In the genomic region with DNA sequence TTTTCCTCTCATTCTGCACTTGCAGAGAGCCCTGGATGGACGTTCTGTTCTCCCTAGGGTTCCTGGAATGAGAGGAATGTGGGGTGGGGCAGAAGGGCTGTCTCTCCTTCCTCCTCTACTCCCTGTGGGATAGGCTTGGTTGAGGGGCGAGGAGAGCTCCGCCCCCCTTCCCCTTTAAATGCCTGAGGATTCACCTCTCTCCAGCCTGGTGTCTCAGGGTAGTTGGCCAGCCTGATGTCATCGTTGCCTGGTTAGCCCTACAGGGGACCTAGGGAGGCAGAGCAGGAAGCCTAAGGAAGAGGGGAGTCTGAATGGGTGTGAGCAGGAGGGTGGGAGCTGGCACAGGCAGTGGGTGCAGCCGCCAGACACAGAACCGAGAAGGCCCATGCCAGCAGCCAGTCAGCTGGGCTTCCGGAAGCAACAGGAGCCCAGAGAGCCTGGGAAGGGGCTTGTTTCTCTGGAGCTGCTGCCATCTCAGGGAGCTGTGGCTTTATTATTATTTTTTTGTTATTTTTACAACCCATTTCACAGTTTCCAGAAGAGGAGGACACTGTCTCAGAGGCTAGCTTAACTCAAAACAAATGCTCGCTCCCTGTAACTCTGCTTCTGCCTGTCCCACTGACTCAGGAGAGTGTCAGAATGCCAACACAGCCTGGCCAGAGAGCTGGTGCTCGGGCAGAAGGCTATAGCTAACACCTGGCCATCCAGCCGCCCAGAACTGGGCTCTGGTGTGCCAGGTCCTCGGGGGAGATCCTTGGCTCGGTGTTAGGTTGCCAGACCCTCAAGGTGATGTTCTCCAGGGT, we compare ENCODE assay signal across 9 mouse cellular contexts. TPM values are rescaled to one million over a fixed set of nuclear protein-coding genes. Genes with fewer than 3 reads are reported as not detected.
DNase-seq lines count a peak whose midpoint lies in the region; ATAC-seq lines count a peak whose summit lies in the region.
"Had no signal": no experiment of that assay in that cellular context is flagged by ENCODE, and none has a peak within 500 bp of the region (broad histone marks: within the 10 kb centered on the region; RNA-seq: fewer than 3 reads in every experiment).

No protein-coding gene starts in this region.

- H3K27me3 ChIP-seq in forebrain, embryonic 14.5 days (replicated peaks; ENCODE audit: control insufficient read depth, insufficient read depth, low read length), result no peaks in the 10 kb centered on the region
- H3K27me3 ChIP-seq in kidney, embryonic 14.5 days (ENCODE audit: control insufficient read depth, insufficient read depth, low read length), result no peaks in the 10 kb centered on the region
- H3K27me3 ChIP-seq in stomach, embryonic 14.5 days (ENCODE audit: control insufficient read depth, insufficient read depth, low read length), result no peaks in the 10 kb centered on the region

- peaks cover 62% of the 10 kb centered on the region for H3K4me1 ChIP-seq in forebrain, embryonic 14.5 days (ENCODE audit: control insufficient read depth, insufficient read depth, low read length)
- H3K4me1 ChIP-seq in kidney, embryonic 14.5 days (ENCODE audit: control insufficient read depth, insufficient read depth, low read length), result peaks cover 79% of the 10 kb centered on the region
- H3K4me1 ChIP-seq in stomach, embryonic 14.5 days (ENCODE audit: control insufficient read depth, insufficient read depth, low read length), result peaks cover 59% of the 10 kb centered on the region

- H3K4me2 ChIP-seq in forebrain, embryonic 14.5 days (ENCODE audit: low read length), result no peak overlapping the region
- no peak overlapping the region for H3K4me2 ChIP-seq in kidney, embryonic 14.5 days (replicated peaks; ENCODE audit: low read depth, low read length)
- no peak overlapping the region for H3K4me2 ChIP-seq in stomach, embryonic 14.5 days (replicated peaks; ENCODE audit: low read depth, low read length)

- no peak overlapping the region for H3K9ac ChIP-seq in forebrain, embryonic 14.5 days (ENCODE audit: low read length)
- no peak overlapping the region for H3K9ac ChIP-seq in kidney, embryonic 14.5 days (ENCODE audit: low read depth, low read length)
- no peak overlapping the region for H3K9ac ChIP-seq in stomach, embryonic 14.5 days (replicated peaks; ENCODE audit: low read depth, low read length)

- 0 out of 2 replicates have a peak, but pooled peaks cover 4% of the 10 kb centered on the region for H3K36me3 ChIP-seq in forebrain, embryonic 14.5 days (ENCODE audit: control insufficient read depth, insufficient read depth, low read length)
- no peaks in the 10 kb centered on the region; the same call in 1 of the 2 replicates for H3K36me3 ChIP-seq in kidney, embryonic 14.5 days (ENCODE audit: control insufficient read depth, insufficient read depth, low read length)
- no peaks in the 10 kb centered on the region for H3K36me3 ChIP-seq in stomach, embryonic 14.5 days (ENCODE audit: control insufficient read depth, insufficient read depth, low read length)

- H3K4me3 ChIP-seq in forebrain, embryonic 14.5 days (ENCODE audit: low read depth, low read length), result no peak overlapping the region
- no peak overlapping the region for H3K4me3 ChIP-seq in kidney, embryonic 14.5 days (ENCODE audit: low read length)
- no peak overlapping the region for H3K4me3 ChIP-seq in stomach, embryonic 14.5 days (ENCODE audit: low read depth, low read length)

- peak; percentile 38 for DNase-seq in retina, postnatal 1 day
- no peak for DNase-seq in retina, embryonic 14.5 days (ENCODE audit: low spot score)
- peak; percentile 61 for DNase-seq in forebrain, embryonic 14.5 days (ENCODE audit: low spot score)
- DNase-seq in gastrocnemius, postnatal 25 days, result no peak
- DNase-seq in cerebellum, adult 11-12 months, result no peak

- WGBS in forebrain, embryonic 14.5 days, result 55% methylated on average over 12 of the region's 12 CpGs
- 54% methylated on average over 12 of the region's 12 CpGs for WGBS in kidney, embryonic 14.5 days
- WGBS in stomach, embryonic 14.5 days, result 53% methylated on average over 12 of the region's 12 CpGs

- H3K9me3 ChIP-seq in forebrain, embryonic 14.5 days (replicated peaks; ENCODE audit: control insufficient read depth, low read length), result no peaks in the 10 kb centered on the region
- H3K9me3 ChIP-seq in kidney, embryonic 14.5 days (ENCODE audit: control insufficient read depth, low read length), result no peaks in the 10 kb centered on the region
- no peaks in the 10 kb centered on the region for H3K9me3 ChIP-seq in stomach, embryonic 14.5 days (ENCODE audit: control insufficient read depth, low read depth, low read length)

- 0 out of 2 replicates have a peak overlapping the region, but pooled peaks have one; percentile 27 for H3K27ac ChIP-seq in forebrain, embryonic 14.5 days (ENCODE audit: low read depth, low read length)
- H3K27ac ChIP-seq in kidney, embryonic 14.5 days (ENCODE audit: low read depth, low read length), result peak overlapping the region; percentile 30; the same call in 1 of the 2 replicates
- H3K27ac ChIP-seq in stomach, embryonic 14.5 days (ENCODE audit: low read length), result peak overlapping the region; percentile 45; the same call in 1 of the 2 replicates
- H3K27ac ChIP-seq: macrophage had no signal

- ATAC-seq in forebrain, embryonic 14.5 days, result peak; percentile 59; the same call in 1 of the 2 replicates
- ATAC-seq in kidney, embryonic 14.5 days (ENCODE audit: low FRiP score, low TSS enrichment), result peak; percentile 28; the same call in 1 of the 2 replicates
- peak; percentile 33; the same call in 1 of the 2 replicates for ATAC-seq in stomach, embryonic 14.5 days (ENCODE audit: insufficient number of reproducible peaks, insufficient read depth, low FRiP score, low read depth)
- ATAC-seq in megakaryocyte-erythroid progenitor cell, adult 5-6 weeks (replicated peaks; ENCODE audit: low FRiP score, low TSS enrichment, poor library complexity, severe bottlenecking), result no peak

RNA-seq across cellular contexts. Expression of gene Bahcc1, which starts 20.3 kb away (rescaled TPM):
- polyA plus RNA-seq in forebrain, embryonic 14.5 days (2014; fragmentation: Nextera tagmentation; extraction: Ambion mirVana), result 12.6 and 14.5 TPM in 2 replicates
- 20.3 and 27.2 TPM in 2 replicates for polyA plus RNA-seq in kidney, embryonic 14.5 days (2014; fragmentation: Nextera tagmentation; extraction: Ambion mirVana)
- polyA plus RNA-seq in stomach, embryonic 14.5 days (2014; fragmentation: Nextera tagmentation; extraction: Ambion mirVana), result 12.2 and 13.4 TPM in 2 replicates
- total RNA-seq in megakaryocyte-erythroid progenitor cell, adult 5-6 weeks (2014; fragmentation: Nextera tagmentation), result 25.6 and 30.1 TPM in 2 replicates
- 6.7 and 7.0 TPM in 2 replicates for total RNA-seq in megakaryocyte-erythroid progenitor cell, adult 5-6 weeks (2017)
- 1 to 10 TPM; 3.2 to 4.7 TPM for total RNA-seq in gastrocnemius, postnatal 25 days (2021)

Comparison
In these comparisons a context has a peak if more than half of its experiments do, and no peak if none do; other contexts are left out.
1. DNase-seq: peak in retina, postnatal 1 day (single experiment) and forebrain, embryonic 14.5 days (single experiment); none in retina, embryonic 14.5 days (single experiment), gastrocnemius, postnatal 25 days (single experiment) and cerebellum, adult 11-12 months (single experiment).
2. Peak in every context shown above with its lines, with median percentiles within 50 percentile points of each other: H3K27ac ChIP-seq.